Mouse (Mus musculus) layer of hippocampus, postnatal 10 days (tissue): Measurements from ENCODE around the gene Mr1. TPM values are rescaled to one million over a fixed set of nuclear protein-coding genes. Genes with fewer than 3 reads are reported as not detected.
"Not testable (repeated sequence)": the region's sequence is repeated elsewhere in the genome, so short reads cannot be mapped to it uniquely, and the experiment has no call there.

Experiments used
- DNase-seq, 2 experiments: peaks; one replicate each; pipeline ENCODE4 v3.0.0; 2021; ENCODE audit warnings: low spot score in 2 of 2
- long read RNA-seq: library from polyadenylated mRNA; stranded (forward); transcript quantifications from one replicate; pipeline ENCODE4 v2.0.0, GENCODE M21; 2023
- total RNA-seq, 2 experiments: library from RNA; stranded (reverse); gene quantifications; 2 replicates each; pipeline ENCODE4 v1.2.3; 2021

Gene Mr1
- total RNA-seq = 1 to 10 TPM; 3.0 to 3.7 TPM
- long read RNA-seq, partial matches to known transcripts = 0 of 4 reads
- long read RNA-seq, other reads (novel, unspliced or antisense) = 0 of 4 reads

- DNase-seq = peak in 1 of 2 experiments; percentile 19
Measured at GRCm38 (mm10) chr1:155146572-155146980, at the start of gene Mr1. Gene Mr1 (minus strand): TSS chr1:155146814.

- DNase-seq = peak; percentile 64 to 67
Measured at GRCm38 (mm10) chr1:155192805-155193368, 46.3 kb upstream of the Mr1 start.

GRCm38 (mm10) chr1:155191671-155192070, 45.1 kb upstream of the Mr1 start:
- DNase-seq = no peak

GRCm38 (mm10) chr1:155191219-155191618, 44.6 kb upstream of the Mr1 start:
- no peak for DNase-seq

GRCm38 (mm10) chr1:155188656-155189055, 42.0 kb upstream of the Mr1 start:
- DNase-seq = no peak

- no peak for DNase-seq
Measured at GRCm38 (mm10) chr1:155184191-155184590, 37.6 kb upstream of the Mr1 start.

GRCm38 (mm10) chr1:155178192-155178924, 31.7 kb upstream of the Mr1 start:
- DNase-seq = no peak

- DNase-seq = no peak
Measured at GRCm38 (mm10) chr1:155174424-155174823, 27.8 kb upstream of the Mr1 start.

- DNase-seq = not testable (repeated sequence)
Measured at GRCm38 (mm10) chr1:155173644-155174016, 27.0 kb upstream of the Mr1 start.

GRCm38 (mm10) chr1:155172895-155173643, 26.5 kb upstream of the Mr1 start:
- no peak for DNase-seq

GRCm38 (mm10) chr1:155169935-155170334, 23.3 kb upstream of the Mr1 start:
- no peak for DNase-seq

- DNase-seq = no peak
Measured at GRCm38 (mm10) chr1:155167453-155167852, 20.8 kb upstream of the Mr1 start.

GRCm38 (mm10) chr1:155158970-155159484, 12.4 kb upstream of the Mr1 start:
- peak in 1 of 2 experiments; percentile 64 for DNase-seq

GRCm38 (mm10) chr1:155158141-155158969, 11.7 kb upstream of the Mr1 start, which contains the start of gene Stx6:
Gene Stx6 (plus strand): TSS chr1:155158715.
- DNase-seq = peak; percentile 98 to 99

- no peak for DNase-seq
Measured at GRCm38 (mm10) chr1:155153906-155154305, 7.3 kb upstream of the Mr1 start.

- DNase-seq = no peak
Measured at GRCm38 (mm10) chr1:155150821-155151220, 4.2 kb upstream of the Mr1 start.

- DNase-seq = no peak
Measured at GRCm38 (mm10) chr1:155149403-155149802, 2.8 kb upstream of the Mr1 start.

- no peak for DNase-seq
Measured at GRCm38 (mm10) chr1:155147228-155147627, 614 bp upstream of the Mr1 start.

GRCm38 (mm10) chr1:155145620-155146019, 994 bp downstream of the Mr1 start:
- no peak for DNase-seq

GRCm38 (mm10) chr1:155140076-155140475, 6.5 kb downstream of the Mr1 start:
- peak; percentile 47 to 56 for DNase-seq

- no peak for DNase-seq
Measured at GRCm38 (mm10) chr1:155138795-155139194, 7.8 kb downstream of the Mr1 start.
